Mouse (Mus musculus) ovary, postnatal 14 days (tissue): ENCODE measurements around the gene Gm15737.

ENCODE experiments used
- DNase-seq: peaks from one replicate; pipeline ENCODE4 v3.0.0; 2022; ENCODE audit warnings: low spot score

Gene Gm15737

DNA sequence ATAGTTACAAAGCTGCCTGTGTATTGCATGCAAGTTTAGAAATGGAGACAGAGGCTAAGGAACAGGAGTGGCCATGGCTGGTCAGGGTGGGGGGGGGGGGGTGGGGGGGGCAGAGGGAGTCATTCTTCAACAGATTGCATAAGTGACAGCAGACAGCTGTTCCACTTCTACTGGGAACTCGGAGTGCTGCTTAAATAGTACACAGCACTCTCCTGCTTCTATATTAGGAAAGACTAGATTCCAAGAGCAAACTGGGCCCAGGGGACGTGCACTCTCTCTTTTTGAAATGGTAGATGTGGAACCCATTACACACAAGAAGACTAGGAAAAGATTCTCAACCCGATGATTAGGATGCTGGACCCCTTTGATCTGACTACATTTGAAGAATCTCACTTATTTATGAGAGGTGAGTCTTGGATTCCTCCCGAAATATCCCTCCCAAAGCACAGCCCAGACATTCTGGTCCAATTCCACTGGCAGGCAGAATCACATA, at the start of gene Gm15737:
Gm15737 (plus strand) TSS at position 269 of the 493 bp plus-strand sequence.
- DNase-seq = no peak

DNA sequence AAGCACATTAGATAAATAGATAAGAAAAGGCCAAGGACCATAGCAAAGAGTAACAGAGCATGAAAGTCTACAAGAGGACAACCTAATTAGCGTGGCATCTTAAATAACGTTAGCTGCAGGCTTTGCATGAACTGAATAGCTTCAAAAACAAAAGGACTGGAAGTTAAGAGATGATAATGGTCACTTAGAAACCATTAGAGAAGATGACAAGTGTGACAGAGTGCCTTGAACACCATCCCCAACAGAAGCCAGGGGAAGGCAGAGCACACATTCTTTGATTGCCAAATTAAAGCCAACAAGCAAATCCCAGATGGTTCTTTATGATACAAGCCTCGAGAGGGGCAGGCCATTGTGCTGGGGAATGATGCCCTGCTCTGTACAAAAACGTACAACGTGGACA, 47.6 kb upstream of the Gm15737 start:
- DNase-seq = no peak

DNA sequence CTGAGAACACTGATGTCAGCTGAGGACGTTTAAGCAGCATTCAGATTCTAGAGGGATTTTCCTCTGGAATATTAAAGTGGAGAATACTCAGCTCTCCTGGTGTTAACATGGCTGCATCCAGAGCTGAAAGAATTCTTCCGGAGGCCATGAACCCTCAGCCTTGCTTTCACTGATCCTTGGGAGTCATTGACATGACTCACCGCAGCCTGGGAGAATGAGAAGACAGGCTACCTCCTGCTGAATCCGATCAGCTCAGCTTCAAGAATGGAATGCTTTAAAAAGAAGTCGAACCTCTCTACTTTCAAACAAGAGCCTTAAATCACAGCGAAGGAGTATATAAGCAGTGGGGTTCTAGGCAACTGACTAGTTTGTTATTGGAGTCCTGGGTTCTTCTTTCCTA, 47.2 kb upstream of the Gm15737 start:
- DNase-seq = no peak

DNA sequence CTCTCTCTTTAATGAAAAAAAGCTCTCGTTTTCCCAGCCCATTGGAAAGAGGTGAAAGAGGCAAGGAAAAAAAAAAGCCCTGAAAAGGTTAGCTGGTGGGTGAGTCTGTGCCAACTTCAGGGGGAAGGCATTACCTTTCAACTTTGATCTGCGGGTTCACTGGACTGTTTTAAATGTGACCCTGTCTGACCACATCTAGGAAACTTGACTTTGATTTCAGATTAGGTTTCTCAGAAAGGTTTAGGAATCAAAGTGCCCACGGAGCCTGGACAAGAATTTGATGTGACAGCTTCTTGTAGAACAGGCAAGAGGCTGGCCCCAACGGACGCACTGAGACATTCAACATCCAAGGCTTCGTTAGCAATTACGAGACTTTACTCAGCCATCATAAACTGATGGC, 45.2 kb upstream of the Gm15737 start:
- no peak for DNase-seq

DNA sequence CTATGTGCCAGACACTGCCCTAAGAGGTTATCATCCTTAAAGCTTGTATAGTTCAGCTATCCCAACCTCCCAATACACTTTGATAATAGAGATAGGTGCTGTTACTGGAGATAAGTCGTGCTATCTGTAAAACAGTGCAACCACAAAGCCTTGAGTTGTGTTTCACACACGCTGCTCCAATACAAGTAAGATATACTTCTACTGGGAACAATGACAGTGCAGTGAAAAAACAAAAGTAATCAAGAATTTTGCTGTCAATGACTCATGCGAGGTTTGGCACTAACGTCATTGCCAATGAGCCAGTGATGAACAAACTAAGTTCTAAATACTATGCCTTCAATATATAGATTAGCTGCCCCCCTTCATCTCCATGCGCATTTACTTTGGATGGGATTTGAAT, 42.6 kb upstream of the Gm15737 start:
- DNase-seq = no peak

DNA sequence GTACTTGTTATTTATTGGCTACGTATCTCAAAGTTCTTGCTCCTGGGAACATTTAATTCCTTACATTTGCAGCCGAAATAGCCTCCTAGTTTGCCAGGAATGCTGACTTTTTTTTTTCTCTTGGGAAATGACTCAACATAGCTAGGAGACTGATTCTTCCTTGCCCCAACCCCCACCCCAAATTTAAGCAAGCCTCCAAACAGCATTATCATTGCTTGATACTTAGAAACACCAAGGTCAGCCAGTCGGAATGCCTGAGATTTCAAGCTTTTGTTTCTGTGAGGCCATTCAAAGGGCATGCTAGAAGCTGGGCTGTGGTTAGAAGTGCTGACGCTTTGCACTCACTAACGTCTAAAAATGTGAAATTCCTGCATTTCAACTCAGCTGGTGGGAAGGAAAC, 41.8 kb upstream of the Gm15737 start:
- DNase-seq = no peak

DNA sequence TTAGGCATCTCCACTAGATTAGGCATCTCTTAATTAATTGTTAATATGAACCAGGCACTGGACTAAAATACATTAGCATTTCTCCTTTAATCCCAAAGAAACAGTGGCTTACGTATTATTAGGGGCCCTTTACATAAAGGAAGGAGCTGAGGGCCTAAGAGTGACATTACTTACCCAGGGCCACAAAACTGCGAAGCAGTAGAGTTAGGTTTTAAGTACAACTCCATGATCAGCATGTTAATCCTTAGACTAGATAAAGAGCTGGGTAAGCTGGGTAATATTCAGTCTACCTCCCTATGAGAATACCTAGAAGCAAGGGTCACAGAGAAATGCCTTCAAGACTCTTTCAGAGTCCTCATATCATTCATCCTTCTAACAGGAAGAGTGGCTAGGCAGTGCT, 40.0 kb upstream of the Gm15737 start:
- no peak for DNase-seq

DNA sequence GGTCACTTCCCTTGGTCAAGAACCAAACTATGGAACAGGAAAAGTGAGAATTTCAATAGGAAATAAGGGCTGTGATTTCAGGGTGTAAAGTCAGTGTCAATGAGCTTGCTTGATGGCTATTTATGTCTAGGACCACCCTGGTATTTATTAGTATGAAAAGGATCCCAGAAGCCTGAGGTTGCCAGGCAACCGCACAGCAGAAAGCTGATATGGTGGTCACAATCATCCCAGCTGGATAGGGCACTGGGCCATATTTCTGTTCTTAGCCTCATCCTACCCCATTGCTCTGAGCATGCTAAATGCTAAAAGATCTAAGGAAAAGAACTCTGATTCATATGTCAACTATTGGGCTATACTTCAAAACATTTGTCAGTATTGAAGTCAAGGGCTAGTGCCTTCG, 38.1 kb upstream of the Gm15737 start:
- no peak for DNase-seq

DNA sequence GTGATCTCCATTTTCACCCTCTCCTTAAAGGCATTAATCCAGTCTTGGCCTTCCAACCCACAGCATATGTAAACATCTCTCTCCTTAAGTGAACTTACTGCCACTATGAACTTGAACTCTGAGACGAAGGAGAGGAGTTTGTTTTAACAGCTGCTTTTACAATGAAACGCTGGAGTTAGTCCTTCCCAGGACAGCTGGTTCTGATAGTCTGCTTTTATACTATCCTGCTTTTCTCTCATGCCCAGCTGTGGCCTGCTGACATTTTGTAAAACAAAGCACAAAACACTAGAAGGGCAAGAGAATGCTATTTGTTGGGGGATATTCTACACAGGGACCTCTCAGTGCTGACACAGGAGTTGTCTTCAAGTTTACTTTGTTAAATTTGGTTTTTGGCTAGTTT, 27.2 kb upstream of the Gm15737 start:
- DNase-seq = no peak

DNA sequence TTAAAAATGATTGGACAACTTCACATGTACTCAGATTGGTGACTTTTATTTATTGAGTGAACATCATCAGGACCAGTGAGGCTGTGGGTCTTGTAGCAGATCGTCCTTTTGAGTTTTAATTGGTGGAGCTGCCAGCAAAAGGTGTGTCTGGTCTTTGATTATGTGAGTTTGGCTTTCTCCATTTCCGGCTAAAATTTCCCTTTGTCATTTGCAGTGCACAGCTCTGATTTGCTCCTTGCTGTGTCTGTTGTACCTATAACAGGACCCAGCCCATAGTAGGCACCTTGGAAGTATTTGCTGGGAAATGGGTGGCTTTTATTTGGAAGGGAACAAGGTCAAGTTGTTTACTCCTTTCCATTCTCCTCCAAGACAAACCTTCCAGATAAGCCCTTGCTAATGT, 25.7 kb upstream of the Gm15737 start:
- no peak for DNase-seq

DNA sequence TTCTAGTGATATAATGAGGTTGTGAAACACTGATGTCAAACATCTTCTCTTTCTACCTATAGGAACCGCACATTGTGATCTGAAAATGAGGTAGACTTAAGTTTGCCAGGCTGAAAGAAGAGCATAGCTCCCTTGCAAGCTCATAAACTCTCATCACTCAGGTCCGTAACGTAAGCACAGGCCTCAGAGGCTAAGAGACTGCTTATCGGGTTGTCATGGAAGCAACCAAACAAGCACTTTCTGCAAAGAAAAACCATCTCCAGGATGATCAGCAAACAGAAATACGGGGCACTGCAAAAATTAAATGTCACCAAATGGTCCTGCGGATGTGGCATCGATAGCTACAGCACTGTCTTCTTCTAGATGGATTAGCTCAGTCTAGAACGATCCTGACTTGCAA, 23.3 kb upstream of the Gm15737 start:
- no peak for DNase-seq

DNA sequence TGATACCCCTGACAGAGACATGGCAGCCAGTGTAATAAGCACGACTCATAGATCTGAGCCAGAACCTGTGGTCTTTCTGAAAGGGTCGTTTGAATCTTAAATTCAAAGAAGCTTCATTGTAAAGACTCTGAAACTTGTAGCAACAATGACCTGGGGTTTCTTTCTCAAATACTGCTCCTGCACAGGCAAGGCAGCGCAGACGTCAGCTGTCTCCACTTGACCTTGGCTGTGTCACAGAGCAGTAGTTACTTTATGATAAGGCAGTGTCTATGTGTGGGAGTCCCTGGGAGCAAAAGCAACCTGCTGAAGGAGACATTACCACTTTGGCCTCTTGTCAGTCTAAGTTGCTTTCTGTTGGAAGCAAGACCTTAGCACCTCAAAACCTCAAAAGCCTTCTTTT, 22.5 kb upstream of the Gm15737 start:
- DNase-seq = no peak

DNA sequence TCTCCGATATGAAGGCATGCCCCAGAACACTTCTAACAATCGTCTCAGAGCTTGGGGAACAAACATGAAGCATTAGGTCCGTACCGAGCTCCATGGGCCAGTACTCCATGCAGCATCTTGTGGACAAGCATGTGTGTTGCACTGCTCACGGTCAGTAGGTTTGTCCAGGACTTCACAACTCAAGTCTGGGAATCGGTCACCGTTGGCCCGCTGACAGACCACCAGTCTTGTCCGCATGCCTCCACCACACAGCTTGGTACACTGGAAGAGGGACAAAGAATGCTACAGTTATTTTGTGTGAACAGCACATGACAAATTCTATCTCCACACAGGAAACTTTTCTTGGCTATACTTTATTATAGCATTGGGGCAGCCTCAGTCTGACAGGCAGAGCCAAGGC, 19.9 kb upstream of the Gm15737 start:
- DNase-seq = no peak

DNA sequence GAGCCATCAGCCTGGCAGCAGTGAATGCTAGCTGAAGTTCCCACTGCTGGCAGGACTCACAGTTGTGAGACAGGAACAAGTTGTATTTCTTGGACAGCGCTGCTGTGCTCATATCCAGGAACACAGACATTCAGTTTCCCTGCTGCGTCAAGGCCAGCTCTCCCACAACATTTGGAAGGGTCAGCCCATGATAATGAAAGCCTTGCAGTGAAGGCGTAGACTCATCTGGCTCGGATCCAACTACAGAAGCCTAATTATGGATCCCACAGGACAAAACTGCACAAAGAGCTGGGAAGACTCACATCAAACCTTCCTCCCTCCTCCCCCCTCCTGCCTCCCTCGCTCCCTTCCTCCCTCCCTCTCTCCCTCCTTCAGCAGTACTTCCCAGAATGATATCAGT, 18.9 kb upstream of the Gm15737 start:
- peak; percentile 46 for DNase-seq

DNA sequence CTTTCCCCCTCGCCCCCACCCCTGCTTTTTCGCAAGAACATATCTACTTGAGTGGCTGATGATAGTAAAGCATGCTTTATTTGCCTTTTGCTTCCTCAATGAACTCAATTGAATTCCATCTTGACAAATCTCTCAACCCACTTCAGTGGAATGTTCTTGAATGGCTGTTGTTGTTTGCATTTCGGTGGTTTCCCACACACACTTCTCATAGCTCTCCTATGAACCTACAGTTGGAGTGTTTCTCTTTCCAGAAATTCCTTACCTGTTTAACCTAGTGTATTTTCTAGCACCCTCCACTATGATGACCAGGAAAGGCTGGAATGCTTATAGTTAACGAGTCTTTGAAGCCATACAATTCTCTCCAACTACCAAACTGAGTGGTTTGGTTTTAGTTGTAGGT, 14.3 kb upstream of the Gm15737 start:
- DNase-seq = no peak

DNA sequence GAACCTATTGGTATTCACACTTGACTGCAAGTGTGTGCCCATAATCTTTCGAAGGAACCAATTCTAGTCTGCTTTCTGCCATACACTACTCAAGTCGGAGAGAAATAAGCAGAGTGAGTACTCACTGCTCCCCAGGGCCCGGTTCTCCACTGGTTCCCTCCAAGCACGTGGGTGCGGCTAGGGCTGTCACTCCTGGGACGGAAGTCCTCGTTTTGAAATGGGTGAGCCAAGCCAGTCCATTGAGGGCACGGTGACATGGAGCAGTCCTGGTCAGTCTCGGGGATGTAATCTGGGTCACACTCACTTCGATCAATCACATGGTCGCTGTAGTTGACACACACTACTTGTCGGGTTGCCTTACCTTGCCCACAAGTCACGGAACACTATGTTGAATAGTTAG, 11.4 kb upstream of the Gm15737 start:
- DNase-seq = no peak

DNA sequence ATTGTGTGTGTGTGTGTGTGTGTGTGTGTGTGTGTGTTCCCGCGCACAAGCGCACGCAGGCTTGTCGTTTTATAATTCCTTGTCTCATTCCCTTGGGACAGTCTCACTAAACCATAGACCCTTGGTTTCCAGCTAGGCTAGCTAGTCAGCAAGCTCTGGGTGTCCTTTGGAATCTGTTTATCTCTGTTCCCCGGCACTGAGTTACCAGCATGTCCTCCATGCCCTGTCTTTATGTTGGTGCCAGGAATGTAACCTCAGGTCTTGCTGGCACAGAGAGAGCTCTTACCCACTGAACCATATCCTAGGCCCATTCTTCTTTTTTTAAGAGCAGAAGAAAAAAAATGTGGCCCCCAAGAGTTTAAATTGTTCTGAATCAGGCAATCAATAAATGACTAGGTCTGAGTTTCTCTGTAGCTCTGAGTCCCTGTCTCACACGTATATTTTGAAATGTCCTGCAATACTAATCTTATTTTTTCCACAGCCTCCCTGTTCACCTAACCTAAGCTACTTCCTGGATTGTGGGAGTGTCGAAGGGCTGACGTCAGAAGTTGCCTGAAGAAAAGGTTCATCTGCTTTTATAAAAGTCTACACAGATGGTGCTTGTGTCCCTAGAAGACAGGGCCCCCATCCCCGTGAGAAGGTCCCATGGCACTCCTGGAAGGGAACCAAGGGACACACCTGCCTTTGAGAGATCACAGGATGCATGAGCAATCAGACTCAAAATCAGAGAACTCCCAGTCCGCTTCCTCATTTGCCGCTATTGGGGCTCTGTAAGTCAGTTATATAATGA, 10.2 kb upstream of the Gm15737 start:
- DNase-seq = no peak

DNA sequence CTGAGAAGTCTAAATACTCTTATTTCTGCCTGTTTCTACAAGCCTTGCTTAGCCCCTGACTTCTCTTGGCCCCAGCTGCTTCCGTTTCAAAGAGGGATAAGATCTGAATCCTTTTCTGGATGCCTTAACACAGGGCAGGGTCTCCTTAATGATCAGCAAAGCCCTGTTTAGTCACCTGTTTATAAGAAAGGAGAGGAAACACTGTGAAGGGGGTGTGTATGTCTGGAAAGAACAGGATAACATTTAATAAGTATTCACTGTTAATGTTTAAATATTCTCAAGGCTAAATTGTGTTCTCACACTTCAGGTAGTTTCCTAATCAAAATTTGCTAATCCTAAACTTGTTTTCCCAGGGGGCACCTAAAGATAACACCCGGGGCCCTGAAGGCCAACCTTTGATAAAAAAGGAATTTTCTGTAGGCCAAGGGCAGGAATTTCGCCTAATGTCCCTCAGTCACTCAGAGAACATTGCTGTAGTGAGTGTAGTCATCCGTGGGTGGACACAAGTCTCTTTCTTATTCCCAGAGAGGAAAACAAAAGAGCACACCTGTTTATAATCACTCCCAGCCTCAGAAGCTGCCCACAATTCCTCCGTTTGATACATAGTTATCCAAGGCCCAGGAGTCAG, 8.8 kb upstream of the Gm15737 start:
- DNase-seq = no peak

DNA sequence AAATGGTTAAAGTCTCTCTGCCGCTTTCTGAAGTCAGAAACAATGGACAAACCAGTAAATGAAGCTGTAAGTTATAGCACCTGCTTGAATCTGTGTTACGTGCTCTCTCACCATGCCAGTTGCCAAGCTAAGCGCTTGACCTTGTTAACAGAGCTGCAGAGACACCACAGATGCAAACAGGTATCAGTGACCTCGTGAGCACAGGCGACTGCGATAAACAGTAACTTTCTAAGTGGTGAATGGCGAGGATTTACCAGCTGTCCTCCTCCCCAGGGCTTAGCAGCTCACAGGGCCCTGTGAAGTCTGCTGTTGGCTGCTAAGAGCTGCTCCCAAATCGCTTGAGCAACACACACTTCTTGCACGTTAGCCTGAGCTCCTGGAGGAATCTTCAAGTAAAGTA, 6.6 kb upstream of the Gm15737 start:
- no peak for DNase-seq

DNA sequence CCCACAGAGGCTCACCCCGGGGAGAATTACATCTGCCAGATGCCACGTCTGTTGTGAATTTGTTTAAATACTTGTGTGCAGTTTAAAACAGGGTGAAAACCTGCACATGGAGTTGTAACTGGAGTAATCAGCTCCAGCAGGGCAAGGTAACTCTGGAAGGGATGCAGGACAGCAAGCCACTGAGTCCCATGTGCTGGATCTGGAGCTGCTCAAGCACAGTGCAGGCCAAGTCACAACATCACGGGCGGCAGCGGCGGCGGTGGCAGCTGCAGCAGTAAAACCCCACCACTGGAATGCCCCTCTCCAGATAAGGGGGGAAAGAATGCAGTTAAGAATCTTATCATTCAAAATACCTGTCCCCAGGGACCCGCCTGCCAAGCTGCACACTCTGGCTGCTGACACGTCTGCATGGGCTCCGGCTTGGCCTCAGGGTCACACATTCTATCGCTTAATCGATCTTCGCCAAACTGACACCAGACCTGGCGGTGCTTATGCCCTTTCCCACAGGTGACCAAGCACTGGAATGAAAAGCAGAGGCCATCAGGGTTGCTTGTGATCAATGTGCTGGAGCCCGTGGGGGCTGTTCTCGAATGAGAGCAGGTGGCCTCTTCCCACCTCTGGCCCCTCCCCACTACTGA, 544 bp downstream of the Gm15737 start:
- no peak for DNase-seq

DNA sequence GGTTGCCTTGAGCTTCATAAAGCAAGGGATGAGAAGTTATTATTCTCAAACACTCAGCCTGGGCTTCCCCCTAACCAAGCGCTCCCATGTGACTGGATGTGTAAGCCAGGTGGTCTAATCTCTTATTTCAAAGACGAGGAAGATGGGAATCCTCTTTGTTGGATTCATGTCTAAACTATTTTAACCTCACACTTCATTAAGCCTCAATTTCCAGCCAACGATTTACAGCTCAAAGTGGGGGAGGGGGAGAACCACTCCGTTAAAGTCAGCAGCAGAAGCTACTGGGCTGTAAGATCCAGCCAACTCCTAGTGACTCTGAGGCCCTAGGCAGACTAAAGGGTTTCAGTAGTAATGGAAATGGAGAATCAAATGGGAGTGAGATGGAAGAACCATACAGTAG, 2.7 kb downstream of the Gm15737 start:
- no peak for DNase-seq

DNA sequence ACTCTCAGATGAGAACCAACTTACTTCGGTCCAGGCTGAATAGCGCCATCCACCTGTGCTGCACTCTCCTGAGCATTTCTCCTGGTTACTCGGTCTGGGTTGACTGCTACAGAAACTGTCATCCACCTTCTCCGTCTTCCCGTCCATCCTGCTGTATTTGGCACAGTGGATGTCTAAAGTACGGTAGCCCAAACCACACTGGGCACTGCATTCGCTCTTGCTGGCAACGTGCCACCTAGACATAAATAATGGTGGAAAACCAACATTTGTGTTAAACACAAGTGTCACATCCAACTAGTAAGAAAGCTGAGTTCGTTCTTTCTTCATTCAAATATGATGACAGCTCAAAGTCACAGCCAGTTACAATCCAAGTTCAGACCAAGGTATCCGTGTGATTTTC, 3.6 kb downstream of the Gm15737 start:
- no peak for DNase-seq

DNA sequence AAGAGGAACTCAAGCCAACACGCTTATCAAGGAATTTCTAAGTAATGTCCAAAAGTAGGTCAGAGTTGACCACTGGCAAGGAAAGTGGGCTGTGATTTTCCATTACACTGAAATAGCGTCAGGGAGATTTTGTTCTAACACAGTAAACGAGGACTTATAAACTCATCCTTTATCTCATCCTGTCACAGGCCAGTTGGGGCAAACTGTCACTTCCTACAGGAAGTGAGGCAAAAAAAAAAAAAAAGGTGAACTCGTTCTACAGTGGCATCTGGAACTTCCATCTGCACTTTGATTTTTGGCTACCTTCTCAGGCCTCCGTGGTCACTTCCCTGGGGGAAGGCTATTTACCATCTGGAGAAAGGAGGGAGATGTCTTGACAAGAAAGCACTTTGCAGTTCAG, 5.7 kb downstream of the Gm15737 start:
- no peak for DNase-seq
